Mouse (Mus musculus) thymus, adult 2 months (tissue): ENCODE measurements around the gene Pccb.

ENCODE experiments used
- CTCF ChIP-seq: fragments of 200-500 bp; IDR thresholded peaks from 2 replicates; pipeline ENCODE4 v1.5.1; 2012; ENCODE audit warnings: mild to moderate bottlenecking, control low read depth, low read length, moderate library complexity, borderline replicate concordance; ENCODE audit not compliant: control insufficient read depth, poor library complexity, insufficient read depth; ENCODE audit errors: extremely low read depth
- POLR2A ChIP-seq: fragments of 200-500 bp; IDR thresholded peaks from 2 replicates; pipeline ENCODE4 v1.6.1; 2012; ENCODE audit warnings: mild to moderate bottlenecking, low read length, control low read depth, moderate library complexity; ENCODE audit not compliant: control insufficient read depth, poor library complexity, insufficient read depth; ENCODE audit errors: extremely low read depth

GRCm38 (mm10) chr9:101002053-101002452 lies 32.6 kb downstream of the Pccb start:
- no peak for TF ChIP-seq CTCF
- TF ChIP-seq POLR2A: no peak
